Mouse (Mus musculus) spleen, adult 2 months (tissue): ENCODE measurements around the gene Rhoa. TPM values are rescaled to one million over a fixed set of nuclear protein-coding genes. Genes with fewer than 3 reads are reported as not detected.

Experiments used
- DNase-seq, 2 experiments: peaks; one replicate each; pipeline versions ENCODE4 v3.0.0 to v3.0.0-alpha.2; 2012 to 2021; ENCODE audit warnings: low spot score in 2 of 2, low read depth in 1 of 2
- H3K27ac ChIP-seq: fragments of 200-500 bp; 2 replicates; pipeline ENCODE4 v1.5.1; 2012; ENCODE audit warnings: low read length, inconsistent platforms; ENCODE audit not compliant: insufficient read depth
- H3K27me3 ChIP-seq: fragments of 200-500 bp; 2 replicates; pipeline ENCODE4 v1.6.1; 2012; ENCODE audit warnings: mild to moderate bottlenecking, moderate library complexity, low read length, inconsistent platforms; ENCODE audit not compliant: control insufficient read depth, insufficient read depth
- H3K36me3 ChIP-seq: fragments of 200-500 bp; 2 replicates; pipeline ENCODE4 v1.6.1; 2012; ENCODE audit warnings: mild to moderate bottlenecking, low read length, inconsistent platforms; ENCODE audit not compliant: control insufficient read depth, insufficient read depth
- H3K4me1 ChIP-seq: fragments of 200-500 bp; 2 replicates; pipeline ENCODE4 v1.6.1; 2011; ENCODE audit warnings: inconsistent platforms; ENCODE audit not compliant: control insufficient read depth, insufficient read depth, insufficient read length
- H3K4me3 ChIP-seq: fragments of 200-500 bp; 2 replicates; pipeline ENCODE4 v1.5.1; 2011; ENCODE audit warnings: mild to moderate bottlenecking, inconsistent platforms; ENCODE audit not compliant: insufficient read depth, insufficient read length; ENCODE audit errors: extremely low read depth
- CTCF ChIP-seq: fragments of 200-500 bp; IDR thresholded peaks from 2 replicates; pipeline ENCODE4 v1.5.1; 2011; ENCODE audit warnings: mild to moderate bottlenecking, inconsistent platforms; ENCODE audit not compliant: insufficient read depth, insufficient read length, insufficient replicate concordance; ENCODE audit errors: extremely low read depth
- POLR2A ChIP-seq: fragments of 200-500 bp; IDR thresholded peaks from 2 replicates; pipeline ENCODE4 v1.6.1; 2011; ENCODE audit warnings: low read depth, low read length, inconsistent platforms
- WGBS: fragments of 180-500 bp; shearing (Covaris S2); methylation state at CpG from one replicate; pipeline ENCODE4 v1.1.7; 2018; 5-methylcytosine and 5-hydroxymethylcytosine counted together
- polyA plus RNA-seq: library from polyadenylated mRNA; depleted of rRNA; stranded (reverse); fragments of >200 nt; gene quantifications from 2 replicates; pipeline ENCODE4 v1.2.3, GENCODE M21; 2012

The Rhoa gene
- polyA plus RNA-seq, 1 experiment: 90.3 TPM

GRCm38 (mm10) chr9:108324784-108325183 lies 18.9 kb downstream of the Rhoa start:
- H3K27ac ChIP-seq: no peak overlapping the region
- no peaks in the 10 kb centered on the region for H3K4me1 ChIP-seq
- H3K36me3 ChIP-seq: peaks cover 22% of the 10 kb centered on the region
- no peaks in the 10 kb centered on the region for H3K27me3 ChIP-seq
- no peak for DNase-seq
- TF ChIP-seq CTCF (no peak), POLR2A (no peak)
- 100% methylated on average over 1 of the region's 1 CpGs for WGBS
- no peak overlapping the region for H3K4me3 ChIP-seq

- no peak overlapping the region for H3K4me3 ChIP-seq
- TF ChIP-seq POLR2A: no peak
- no peak for TF ChIP-seq CTCF
- H3K4me1 ChIP-seq: no peaks in the 10 kb centered on the region
- H3K27ac ChIP-seq: no peak overlapping the region
- no peak for DNase-seq
- WGBS: 86% methylated on average over 2 of the region's 2 CpGs
- H3K27me3 ChIP-seq: no peaks in the 10 kb centered on the region
- peaks cover 26% of the 10 kb centered on the region for H3K36me3 ChIP-seq
Observed at GRCm38 (mm10) chr9:108325811-108326210, 19.9 kb downstream of the Rhoa start.

- H3K27ac ChIP-seq: peak overlapping the region; percentile 95; the same call in 1 of the 2 replicates
- no peaks in the 10 kb centered on the region for H3K27me3 ChIP-seq
- H3K4me3 ChIP-seq: no peak overlapping the region
- no peak for TF ChIP-seq POLR2A
- no peak for TF ChIP-seq CTCF
- H3K36me3 ChIP-seq: peaks cover 25% of the 10 kb centered on the region
- H3K4me1 ChIP-seq: peaks cover 16% of the 10 kb centered on the region; the same call in 1 of the 2 replicates
- DNase-seq: no peak
- WGBS: 74% methylated on average over 10 of the region's 10 CpGs
Observed at GRCm38 (mm10) chr9:108337848-108338550, 32.1 kb downstream of the Rhoa start.

- Histone ChIP-seq H3K27me3 (no peaks in the 10 kb centered on the region), H3K36me3 (peaks cover 22% of the 10 kb centered on the region), H3K4me1 (peaks cover 21% of the 10 kb centered on the region; the same call in 1 of the 2 replicates), H3K4me3 (no peak overlapping the region), H3K27ac (peak overlapping the region; percentile 95)
- no peak for TF ChIP-seq CTCF
- TF ChIP-seq POLR2A: no peak
- WGBS: 30% methylated on average over 6 of the region's 6 CpGs
- no peak for DNase-seq
Observed at GRCm38 (mm10) chr9:108338551-108338885, 32.6 kb downstream of the Rhoa start.

GRCm38 (mm10) chr9:108338886-108339781 lies 33.2 kb downstream of the Rhoa start, which contains the start of gene Gpx1:
Gene Gpx1 (plus strand): TSS chr9:108338903.
- peak; percentile 78 to 91 for DNase-seq
- H3K4me1 ChIP-seq: peaks cover 23% of the 10 kb centered on the region; the same call in 1 of the 2 replicates
- peaks cover 18% of the 10 kb centered on the region for H3K36me3 ChIP-seq
- TF ChIP-seq CTCF (no peak), POLR2A (peak; percentile 98)
- H3K27me3 ChIP-seq: no peaks in the 10 kb centered on the region
- H3K27ac ChIP-seq: peak within 1 kb of the TSS; percentile 95
- H3K4me3 ChIP-seq: peak within 1 kb of the TSS; percentile 87
- under 1% methylated on average over 49 of the region's 49 CpGs for WGBS

- DNase-seq: peak in 1 of 2 experiments; percentile 21
- H3K27me3 ChIP-seq: no peaks in the 10 kb centered on the region
- TF ChIP-seq CTCF (no peak), POLR2A (no peak)
- peaks cover 25% of the 10 kb centered on the region; the same call in 1 of the 2 replicates for H3K4me1 ChIP-seq
- H3K4me3 ChIP-seq: peak overlapping the region; percentile 87
- peaks cover 11% of the 10 kb centered on the region for H3K36me3 ChIP-seq
- 2% methylated on average over 20 of the region's 20 CpGs for WGBS
- H3K27ac ChIP-seq: peak overlapping the region; percentile 95
Observed at GRCm38 (mm10) chr9:108339886-108340257, 33.9 kb downstream of the Rhoa start.
